Mouse (Mus musculus) embryonic facial prominence, embryonic 12.5 days (tissue): ENCODE measurements at regions not wholly inside any gene's neighbourhood (a gene's known extent, or its start where the extent isn't known, plus 50 kb on each side); places are given as distances from the start of the nearest gene placed in this dataset.

Source experiments
- ATAC-seq: fragments of 200-750 bp; cut with Nextera tagmentation; 2 replicates; pipeline ENCODE4 v1.8.0; 2017; ENCODE audit not compliant: insufficient number of reproducible peaks, insufficient read depth, low FRiP score, low TSS enrichment
- H3K27ac ChIP-seq: fragments of 300-500 bp; sonication (generic); 2 replicates; pipeline ENCODE4 v1.5.1; 2016; ENCODE audit warnings: mild to moderate bottlenecking
- H3K27me3 ChIP-seq: fragments of 300-500 bp; sonication (generic); 2 replicates; pipeline ENCODE4 v1.6.1; 2016; ENCODE audit warnings: mild to moderate bottlenecking, moderate library complexity
- H3K36me3 ChIP-seq: fragments of 300-500 bp; sonication (generic); 2 replicates; pipeline ENCODE4 v1.6.1; 2016; ENCODE audit warnings: mild to moderate bottlenecking
- H3K4me1 ChIP-seq: fragments of 300-500 bp; sonication (generic); 2 replicates; pipeline ENCODE4 v1.6.1; 2016
- H3K4me2 ChIP-seq: fragments of 300-500 bp; sonication (generic); replicated peaks from 2 replicates; pipeline ENCODE4 v1.6.1; 2016; ENCODE audit warnings: mild to moderate bottlenecking, moderate library complexity
- H3K4me3 ChIP-seq: fragments of 300-500 bp; sonication (generic); 2 replicates; pipeline ENCODE4 v1.5.1; 2016; ENCODE audit warnings: mild to moderate bottlenecking
- H3K9ac ChIP-seq: fragments of 300-500 bp; sonication (generic); 2 replicates; pipeline ENCODE4 v1.6.1; 2016; ENCODE audit warnings: mild to moderate bottlenecking, moderate library complexity
- H3K9me3 ChIP-seq: fragments of 300-500 bp; sonication (generic); 2 replicates; pipeline ENCODE4 v1.6.1; 2016; ENCODE audit warnings: mild to moderate bottlenecking, moderate library complexity
- whole genome bisulfite sequencing: fragments of 180-500 bp; shearing (Covaris S2); methylation state at CpG from one replicate; pipeline ENCODE4 v1.1.7; 2016; 5-methylcytosine and 5-hydroxymethylcytosine counted together

- 53% methylated on average over 8 of the region's 8 CpGs for WGBS
- H3K9me3 ChIP-seq = no peaks in the 10 kb centered on the region
- H3K4me3 ChIP-seq = no peak overlapping the region
- H3K36me3 ChIP-seq = no peaks in the 10 kb centered on the region
- no peaks in the 10 kb centered on the region for H3K27me3 ChIP-seq
- no peak overlapping the region for H3K4me2 ChIP-seq
- no peak overlapping the region for H3K9ac ChIP-seq
- ATAC-seq = peak; percentile 52; the same call in 1 of the 2 replicates
- no peaks in the 10 kb centered on the region for H3K4me1 ChIP-seq
- no peak overlapping the region for H3K27ac ChIP-seq
Measured at GRCm38 (mm10) chr9:101472101-101473073, 220.8 kb upstream of the Ppp2r3a start.

- no peak overlapping the region for H3K27ac ChIP-seq
Measured at GRCm38 (mm10) chr9:101471665-101472064, 220.1 kb upstream of the Ppp2r3a start.

GRCm38 (mm10) chr9:101469756-101470155, 218.2 kb upstream of the Ppp2r3a start:
- 85% methylated on average over 3 of the region's 3 CpGs for WGBS
- Histone ChIP-seq H3K36me3 (no peaks in the 10 kb centered on the region), H3K9ac (no peak overlapping the region), H3K4me2 (no peak overlapping the region), H3K4me3 (no peak overlapping the region), H3K9me3 (no peaks in the 10 kb centered on the region), H3K4me1 (no peaks in the 10 kb centered on the region), H3K27ac (no peak overlapping the region), H3K27me3 (no peaks in the 10 kb centered on the region)
- no peak for ATAC-seq

More at GRCm38 (mm10) chr9:101471665-101472064, 220.1 kb upstream of the Ppp2r3a start:
- no peaks in the 10 kb centered on the region for H3K27me3 ChIP-seq
- H3K4me2 ChIP-seq = no peak overlapping the region
- WGBS = 70% methylated on average over 3 of the region's 3 CpGs
- H3K36me3 ChIP-seq = no peaks in the 10 kb centered on the region
- H3K9ac ChIP-seq = no peak overlapping the region
- no peaks in the 10 kb centered on the region for H3K4me1 ChIP-seq
- H3K9me3 ChIP-seq = no peaks in the 10 kb centered on the region
- H3K4me3 ChIP-seq = no peak overlapping the region
- no peak for ATAC-seq

GRCm38 (mm10) chr9:101464727-101465427, 213.3 kb upstream of the Ppp2r3a start:
- no peaks in the 10 kb centered on the region for H3K4me1 ChIP-seq
- WGBS = 65% methylated on average over 18 of the region's 18 CpGs
- no peaks in the 10 kb centered on the region for H3K27me3 ChIP-seq
- H3K4me3 ChIP-seq = no peak overlapping the region
- H3K9ac ChIP-seq = no peak overlapping the region
- H3K9me3 ChIP-seq = no peaks in the 10 kb centered on the region
- no peak overlapping the region for H3K4me2 ChIP-seq
- no peak for ATAC-seq
- no peak overlapping the region for H3K27ac ChIP-seq
- H3K36me3 ChIP-seq = no peaks in the 10 kb centered on the region

- Histone ChIP-seq H3K4me2 (no peak overlapping the region), H3K36me3 (no peaks in the 10 kb centered on the region), H3K4me3 (no peak overlapping the region), H3K4me1 (no peaks in the 10 kb centered on the region), H3K27me3 (no peaks in the 10 kb centered on the region), H3K9me3 (no peaks in the 10 kb centered on the region), H3K9ac (no peak overlapping the region), H3K27ac (no peak overlapping the region)
- ATAC-seq = no peak
- 79% methylated on average over 11 of the region's 11 CpGs for WGBS
Measured at GRCm38 (mm10) chr9:101458947-101459627, 207.5 kb upstream of the Ppp2r3a start.

- no peak for ATAC-seq
- WGBS = 84% methylated on average over 10 of the region's 10 CpGs
- H3K4me3 ChIP-seq = no peak overlapping the region
- H3K27me3 ChIP-seq = no peaks in the 10 kb centered on the region
- no peaks in the 10 kb centered on the region for H3K4me1 ChIP-seq
- no peaks in the 10 kb centered on the region for H3K36me3 ChIP-seq
- no peak overlapping the region for H3K4me2 ChIP-seq
- H3K9me3 ChIP-seq = no peaks in the 10 kb centered on the region
- H3K9ac ChIP-seq = no peak overlapping the region
- no peak overlapping the region for H3K27ac ChIP-seq
Measured at GRCm38 (mm10) chr9:101458306-101458946, 206.8 kb upstream of the Ppp2r3a start.

GRCm38 (mm10) chr9:101446316-101446715, 194.7 kb upstream of the Ppp2r3a start:
- WGBS = 77% methylated on average over 2 of the region's 2 CpGs

GRCm38 (mm10) chr9:101445764-101446163, 194.2 kb upstream of the Ppp2r3a start:
- no peak overlapping the region for H3K4me2 ChIP-seq
- 79% methylated on average over 5 of the region's 5 CpGs for WGBS
- H3K27ac ChIP-seq = no peak overlapping the region
- no peak overlapping the region for H3K4me3 ChIP-seq
- no peak overlapping the region for H3K9ac ChIP-seq
- no peaks in the 10 kb centered on the region for H3K4me1 ChIP-seq
- H3K27me3 ChIP-seq = no peaks in the 10 kb centered on the region
- no peaks in the 10 kb centered on the region for H3K9me3 ChIP-seq
- ATAC-seq = no peak
- no peaks in the 10 kb centered on the region for H3K36me3 ChIP-seq

More at GRCm38 (mm10) chr9:101446316-101446715, 194.7 kb upstream of the Ppp2r3a start:
- ATAC-seq = no peak
- Histone ChIP-seq H3K4me1 (no peaks in the 10 kb centered on the region), H3K4me3 (no peak overlapping the region), H3K36me3 (no peaks in the 10 kb centered on the region), H3K4me2 (no peak overlapping the region), H3K27me3 (no peaks in the 10 kb centered on the region), H3K9me3 (no peaks in the 10 kb centered on the region), H3K9ac (no peak overlapping the region), H3K27ac (no peak overlapping the region)

GRCm38 (mm10) chr9:101445293-101445692, 193.7 kb upstream of the Ppp2r3a start:
- ATAC-seq = no peak
- H3K36me3 ChIP-seq = no peaks in the 10 kb centered on the region
- no peak overlapping the region for H3K9ac ChIP-seq
- no peaks in the 10 kb centered on the region for H3K9me3 ChIP-seq
- H3K4me2 ChIP-seq = no peak overlapping the region
- H3K4me1 ChIP-seq = no peaks in the 10 kb centered on the region
- H3K27me3 ChIP-seq = no peaks in the 10 kb centered on the region
- WGBS = 86% methylated on average over 1 of the region's 1 CpGs
- H3K4me3 ChIP-seq = no peak overlapping the region
- H3K27ac ChIP-seq = no peak overlapping the region

- H3K4me3 ChIP-seq = no peak overlapping the region
- no peaks in the 10 kb centered on the region for H3K4me1 ChIP-seq
- no peak overlapping the region for H3K4me2 ChIP-seq
- ATAC-seq = no peak
- no peak overlapping the region for H3K9ac ChIP-seq
- 89% methylated on average over 6 of the region's 6 CpGs for WGBS
- no peak overlapping the region for H3K27ac ChIP-seq
- no peaks in the 10 kb centered on the region for H3K36me3 ChIP-seq
- H3K9me3 ChIP-seq = no peaks in the 10 kb centered on the region
- H3K27me3 ChIP-seq = no peaks in the 10 kb centered on the region
Measured at GRCm38 (mm10) chr9:101439856-101440255, 188.3 kb upstream of the Ppp2r3a start.

- no peak overlapping the region for H3K27ac ChIP-seq
- H3K4me3 ChIP-seq = no peak overlapping the region
- 73% methylated on average over 12 of the region's 12 CpGs for WGBS
- H3K9ac ChIP-seq = no peak overlapping the region
- H3K36me3 ChIP-seq = no peaks in the 10 kb centered on the region
- H3K4me1 ChIP-seq = no peaks in the 10 kb centered on the region
- no peaks in the 10 kb centered on the region for H3K27me3 ChIP-seq
- no peak overlapping the region for H3K4me2 ChIP-seq
- H3K9me3 ChIP-seq = no peaks in the 10 kb centered on the region
- ATAC-seq = no peak
Measured at GRCm38 (mm10) chr9:101438564-101439180, 187.1 kb upstream of the Ppp2r3a start.
